Mouse (Mus musculus) lung, postnatal 0 days (tissue): ENCODE data around the gene Slc35e4. TPM values are rescaled to one million over a fixed set of nuclear protein-coding genes. Genes with fewer than 3 reads are reported as not detected.
"Not testable (repeated sequence)": the region's sequence is repeated elsewhere in the genome, so short reads cannot be mapped to it uniquely, and the experiment has no call there.

Experiments used
- ATAC-seq: fragments of 200-750 bp; cut with Nextera tagmentation; 2 replicates; pipeline ENCODE4 v1.8.0; 2017; ENCODE audit warnings: moderate library complexity
- DNase-seq: peaks from one replicate; pipeline ENCODE4 v3.0.0-alpha.2; 2016; ENCODE audit warnings: low spot score
- H3K27ac ChIP-seq: fragments of 300-500 bp; sonication (generic); 2 replicates; pipeline ENCODE4 v1.5.1; 2014; ENCODE audit warnings: antibody characterized with exemption, mild to moderate bottlenecking, low read length, mixed read lengths
- H3K27me3 ChIP-seq: fragments of 300-500 bp; sonication (generic); replicated peaks from 2 replicates; pipeline ENCODE4 v1.6.1; 2014; ENCODE audit warnings: low read length, mixed read lengths; ENCODE audit not compliant: insufficient read depth
- H3K36me3 ChIP-seq: fragments of 300-500 bp; sonication (generic); 2 replicates; pipeline ENCODE4 v1.6.1; 2014; ENCODE audit warnings: low read length, mixed read lengths; ENCODE audit not compliant: insufficient read depth
- H3K4me1 ChIP-seq: fragments of 300-500 bp; sonication (generic); 2 replicates; pipeline ENCODE4 v1.6.1; 2014; ENCODE audit warnings: antibody characterized with exemption, low read depth, low read length, mixed read lengths; ENCODE audit not compliant: insufficient read depth
- H3K4me2 ChIP-seq: fragments of 300-500 bp; sonication (generic); replicated peaks from 2 replicates; pipeline ENCODE4 v1.6.1; 2014; ENCODE audit warnings: low read depth, mild to moderate bottlenecking, low read length, moderate library complexity, mixed read lengths
- H3K4me3 ChIP-seq: fragments of 300-500 bp; sonication (generic); 2 replicates; pipeline ENCODE4 v1.5.1; 2014; ENCODE audit warnings: low read depth, low read length
- H3K9ac ChIP-seq: fragments of 300-500 bp; sonication (generic); replicated peaks from 2 replicates; pipeline ENCODE4 v1.6.1; 2014; ENCODE audit warnings: low read depth, mild to moderate bottlenecking
- H3K9me3 ChIP-seq: fragments of 300-500 bp; sonication (generic); 2 replicates; pipeline ENCODE4 v1.6.1; 2016; ENCODE audit warnings: low read length, mixed read lengths
- CTCF ChIP-seq: IDR thresholded peaks from 2 replicates; pipeline ENCODE4 v1.5.1; 2016; ENCODE audit warnings: antibody characterized with exemption, mild to moderate bottlenecking
- EP300 ChIP-seq: IDR thresholded peaks from 2 replicates; pipeline ENCODE4 v1.6.1; 2016; ENCODE audit warnings: antibody characterized with exemption, mild to moderate bottlenecking, control low read depth
- whole genome bisulfite sequencing: fragments of 180-500 bp; shearing (Covaris S2); extraction: QIAGEN DNeasy Blood & Tissue Kit; methylation state at CpG from one replicate; pipeline ENCODE4 v1.1.7; 2014; 5-methylcytosine and 5-hydroxymethylcytosine counted together
- polyA plus RNA-seq: library from polyadenylated mRNA; unstranded; fragments of >200 nt; fragmentation: Nextera tagmentation; extraction: Ambion mirVana; gene quantifications from 2 replicates; pipeline ENCODE4 v1.2.1, GENCODE M21; 2015

Slc35e4 gene
- 8.6 and 10.3 TPM in 2 replicates for polyA plus RNA-seq

GRCm38 (mm10) chr11:3914109-3914840 is at the start of gene Slc35e4:
Slc35e4 (minus strand) TSS chr11:3914664.
- Histone ChIP-seq H3K4me1 (peaks cover 15% of the 10 kb centered on the region), H3K9me3 (no peaks in the 10 kb centered on the region), H3K4me3 (peak within 1 kb of the TSS; percentile 53), H3K27me3 (no peaks in the 10 kb centered on the region), H3K27ac (peak within 1 kb of the TSS; percentile 73), H3K9ac (peak within 1 kb of the TSS; percentile 55), H3K36me3 (no peaks in the 10 kb centered on the region), H3K4me2 (peak within 1 kb of the TSS; percentile 79)
- ATAC-seq: peak; percentile 77
- WGBS: under 1% methylated on average over 27 of the region's 28 CpGs
- DNase-seq: peak; percentile 87
- TF ChIP-seq EP300 (peak; percentile 61), CTCF (peak; percentile 91)

- Histone ChIP-seq H3K4me3 (peak within 1 kb of the TSS; percentile 64), H3K27ac (peak within 1 kb of the TSS; percentile 82), H3K9ac (peak within 1 kb of the TSS; percentile 68), H3K9me3 (no peaks in the 10 kb centered on the region), H3K27me3 (no peaks in the 10 kb centered on the region), H3K4me2 (peak within 1 kb of the TSS; percentile 75), H3K4me1 (no peaks in the 10 kb centered on the region; the same call in 1 of the 2 replicates), H3K36me3 (no peaks in the 10 kb centered on the region)
- ATAC-seq (peak; percentile 97), DNase-seq (peak; percentile 93)
- TF ChIP-seq CTCF (0 out of 2 replicates have a peak, but pooled peaks have one; percentile 20), EP300 (peak; percentile 96)
- under 1% methylated on average over 31 of the region's 31 CpGs for WGBS
Measured at GRCm38 (mm10) chr11:3963610-3964415, 49.3 kb upstream of the Slc35e4 start, which contains the start of gene Pes1. Pes1 (plus strand) TSS chr11:3963975.

GRCm38 (mm10) chr11:3963155-3963554 is 48.7 kb upstream of the Slc35e4 start:
- WGBS: 85% methylated on average over 10 of the region's 10 CpGs
- DNase-seq (no peak), ATAC-seq (no peak; the same call in 1 of the 2 replicates)
- Histone ChIP-seq H3K9ac (no peak overlapping the region), H3K4me3 (no peak overlapping the region), H3K9me3 (no peaks in the 10 kb centered on the region), H3K27ac (peak overlapping the region; percentile 82; the same call in 1 of the 2 replicates), H3K4me1 (no peaks in the 10 kb centered on the region; the same call in 1 of the 2 replicates), H3K36me3 (no peaks in the 10 kb centered on the region), H3K27me3 (no peaks in the 10 kb centered on the region), H3K4me2 (peak overlapping the region; percentile 75)
- TF ChIP-seq EP300 (no peak), CTCF (no peak)

- DNase-seq: no peak
- Histone ChIP-seq H3K27me3 (no peaks in the 10 kb centered on the region), H3K27ac (no peak overlapping the region), H3K9ac (no peak overlapping the region), H3K4me2 (no peak overlapping the region), H3K4me1 (no peaks in the 10 kb centered on the region; the same call in 1 of the 2 replicates), H3K4me3 (no peak overlapping the region), H3K36me3 (no peaks in the 10 kb centered on the region), H3K9me3 (no peaks in the 10 kb centered on the region)
- no peak for ATAC-seq
- TF ChIP-seq CTCF (no peak), EP300 (no peak)
- WGBS: 63% methylated on average over 3 of the region's 3 CpGs
Measured at GRCm38 (mm10) chr11:3961761-3962160, 47.3 kb upstream of the Slc35e4 start.

- ATAC-seq (no peak), DNase-seq (no peak)
- Histone ChIP-seq H3K27ac (no peak overlapping the region), H3K4me3 (no peak overlapping the region), H3K9ac (no peak overlapping the region), H3K9me3 (no peaks in the 10 kb centered on the region), H3K36me3 (no peaks in the 10 kb centered on the region), H3K4me2 (no peak overlapping the region), H3K27me3 (no peaks in the 10 kb centered on the region), H3K4me1 (no peaks in the 10 kb centered on the region; the same call in 1 of the 2 replicates)
- 39% methylated on average over 2 of the region's 2 CpGs for WGBS
- TF ChIP-seq CTCF (no peak), EP300 (no peak)
Measured at GRCm38 (mm10) chr11:3960901-3961300, 46.4 kb upstream of the Slc35e4 start.

GRCm38 (mm10) chr11:3955371-3955770 is 40.9 kb upstream of the Slc35e4 start:
- not testable (repeated sequence) for H3K36me3 ChIP-seq, DNase-seq, H3K9ac ChIP-seq, H3K9me3 ChIP-seq, ATAC-seq, H3K27ac ChIP-seq, H3K4me3 ChIP-seq, H3K4me2 ChIP-seq, H3K27me3 ChIP-seq, H3K4me1 ChIP-seq
- WGBS: 74% methylated on average over 4 of the region's 4 CpGs

GRCm38 (mm10) chr11:3954876-3955275 is 40.4 kb upstream of the Slc35e4 start:
- DNase-seq, H3K4me3 ChIP-seq, ATAC-seq, H3K27me3 ChIP-seq, H3K27ac ChIP-seq, H3K4me1 ChIP-seq, H3K9me3 ChIP-seq, H3K36me3 ChIP-seq, H3K9ac ChIP-seq, H3K4me2 ChIP-seq: not testable (repeated sequence)
- WGBS: 84% methylated on average over 5 of the region's 5 CpGs
